Mouse (Mus musculus) kidney, embryonic 14.5 days (tissue): ENCODE measurements around the gene Fcrl6. TPM values are rescaled to one million over a fixed set of nuclear protein-coding genes. Genes with fewer than 3 reads are reported as not detected.

Experiments used
- ATAC-seq: fragments of 200-750 bp; cut with Nextera tagmentation; 2 replicates; pipeline ENCODE4 v1.8.0; 2017; ENCODE audit warnings: moderate number of reproducible peaks, mild to moderate bottlenecking, moderate TSS enrichment, moderate library complexity; ENCODE audit not compliant: low FRiP score, low TSS enrichment
- H3K27ac ChIP-seq: fragments of 300-500 bp; sonication (generic); 2 replicates; pipeline ENCODE4 v1.5.1; 2014; ENCODE audit warnings: low read depth, mild to moderate bottlenecking, low read length, moderate library complexity, mixed read lengths
- H3K27me3 ChIP-seq: fragments of 300-500 bp; sonication (generic); 2 replicates; pipeline ENCODE4 v1.6.1; 2014; ENCODE audit warnings: mild to moderate bottlenecking, low read length; ENCODE audit not compliant: control insufficient read depth, insufficient read depth
- H3K36me3 ChIP-seq: fragments of 300-500 bp; sonication (generic); 2 replicates; pipeline ENCODE4 v1.6.1; 2014; ENCODE audit warnings: low read length, mixed read lengths; ENCODE audit not compliant: control insufficient read depth, insufficient read depth
- H3K4me1 ChIP-seq: fragments of 300-500 bp; sonication (generic); 2 replicates; pipeline ENCODE4 v1.6.1; 2014; ENCODE audit warnings: low read length, mixed read lengths; ENCODE audit not compliant: control insufficient read depth, insufficient read depth
- H3K4me2 ChIP-seq: fragments of 300-500 bp; sonication (generic); replicated peaks from 2 replicates; pipeline ENCODE4 v1.6.1; 2014; ENCODE audit warnings: low read depth, mild to moderate bottlenecking, low read length
- H3K4me3 ChIP-seq: fragments of 300-500 bp; sonication (generic); 2 replicates; pipeline ENCODE4 v1.5.1; 2014; ENCODE audit warnings: mild to moderate bottlenecking, low read length
- H3K9ac ChIP-seq: fragments of 300-500 bp; sonication (generic); 2 replicates; pipeline ENCODE4 v1.6.1; 2014; ENCODE audit warnings: low read depth, mild to moderate bottlenecking, low read length, moderate library complexity
- H3K9me3 ChIP-seq: fragments of 300-500 bp; sonication (generic); 2 replicates; pipeline ENCODE4 v1.6.1; 2016; ENCODE audit warnings: low read length; ENCODE audit not compliant: control insufficient read depth
- WGBS: fragments of 180-500 bp; shearing (Covaris S2); extraction: QIAGEN DNeasy Blood & Tissue Kit; methylation state at CpG from one replicate; pipeline ENCODE4 v1.1.7; 2014; 5-methylcytosine and 5-hydroxymethylcytosine counted together
- polyA plus RNA-seq: library from polyadenylated mRNA; unstranded; fragments of >200 nt; fragmentation: Nextera tagmentation; extraction: Ambion mirVana; gene quantifications from 2 replicates; pipeline ENCODE4 v1.2.1, GENCODE M21; 2014

The Fcrl6 gene
- not detected in 2 replicates for polyA plus RNA-seq

DNA sequence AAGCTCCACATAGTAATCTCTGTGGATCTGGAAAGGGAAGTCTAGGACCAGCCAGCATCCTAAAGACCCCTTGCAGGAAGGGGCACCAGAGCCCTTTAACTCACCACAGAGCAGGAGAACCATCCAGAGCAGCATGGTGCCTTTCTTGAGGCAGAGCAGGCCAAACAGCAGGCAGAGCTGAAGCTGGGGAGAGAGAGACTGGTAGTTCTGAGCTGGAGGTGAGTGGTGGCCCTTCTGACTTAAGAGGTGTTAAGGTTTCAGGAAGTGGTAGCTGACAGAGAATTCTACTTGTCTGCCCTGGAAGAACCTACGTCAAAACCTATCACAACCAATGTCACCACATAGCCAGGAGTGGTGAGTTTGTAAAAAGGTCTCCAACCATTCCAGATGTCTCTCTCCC is at the start of gene Fcrl6:
Gene Fcrl6, minus strand, starts transcription at position 226 of the 400 bp plus-strand sequence.
- 93% methylated on average over 1 of the region's 1 CpGs for WGBS
- H3K27ac ChIP-seq: no peak within 1 kb of the TSS
- no peaks in the 10 kb centered on the region for H3K4me1 ChIP-seq
- no peaks in the 10 kb centered on the region for H3K36me3 ChIP-seq
- no peaks in the 10 kb centered on the region for H3K9me3 ChIP-seq
- no peak for ATAC-seq
- no peak within 1 kb of the TSS for H3K9ac ChIP-seq
- no peak within 1 kb of the TSS for H3K4me3 ChIP-seq
- H3K4me2 ChIP-seq: no peak within 1 kb of the TSS
- H3K27me3 ChIP-seq: no peaks in the 10 kb centered on the region

GRCm38 (mm10) chr1:172651288-172651987 is 49.1 kb upstream of the Fcrl6 start:
- ATAC-seq: peak; percentile 56; the same call in 1 of the 2 replicates

GRCm38 (mm10) chr1:172650519-172651287 is 48.4 kb upstream of the Fcrl6 start:
- H3K4me3 ChIP-seq: no peak overlapping the region
- H3K9me3 ChIP-seq: no peaks in the 10 kb centered on the region
- no peaks in the 10 kb centered on the region for H3K27me3 ChIP-seq
- WGBS: 42% methylated on average over 8 of the region's 8 CpGs
- no peak overlapping the region for H3K4me2 ChIP-seq
- H3K4me1 ChIP-seq: no peaks in the 10 kb centered on the region
- ATAC-seq: peak; percentile 41
- H3K9ac ChIP-seq: no peak overlapping the region
- H3K36me3 ChIP-seq: no peaks in the 10 kb centered on the region
- no peak overlapping the region for H3K27ac ChIP-seq

More at GRCm38 (mm10) chr1:172651288-172651987, 49.1 kb upstream of the Fcrl6 start:
- H3K9me3 ChIP-seq: no peaks in the 10 kb centered on the region
- 37% methylated on average over 10 of the region's 10 CpGs for WGBS
- H3K27ac ChIP-seq: no peak overlapping the region
- H3K4me1 ChIP-seq: no peaks in the 10 kb centered on the region
- H3K27me3 ChIP-seq: no peaks in the 10 kb centered on the region; the same call in 1 of the 2 replicates
- H3K4me3 ChIP-seq: no peak overlapping the region
- H3K9ac ChIP-seq: no peak overlapping the region
- H3K4me2 ChIP-seq: no peak overlapping the region
- no peaks in the 10 kb centered on the region for H3K36me3 ChIP-seq

GRCm38 (mm10) chr1:172649396-172649795 is 47.0 kb upstream of the Fcrl6 start:
- H3K36me3 ChIP-seq: no peaks in the 10 kb centered on the region
- H3K4me3 ChIP-seq: no peak overlapping the region
- no peaks in the 10 kb centered on the region for H3K4me1 ChIP-seq
- no peak overlapping the region for H3K9ac ChIP-seq
- H3K9me3 ChIP-seq: no peaks in the 10 kb centered on the region
- no peak for ATAC-seq
- no peak overlapping the region for H3K4me2 ChIP-seq
- H3K27ac ChIP-seq: no peak overlapping the region
- no peaks in the 10 kb centered on the region for H3K27me3 ChIP-seq
- 80% methylated on average over 9 of the region's 9 CpGs for WGBS

GRCm38 (mm10) chr1:172647236-172647635 is 44.9 kb upstream of the Fcrl6 start:
- no peak for ATAC-seq
- no peaks in the 10 kb centered on the region for H3K36me3 ChIP-seq
- 31% methylated on average over 4 of the region's 4 CpGs for WGBS
- no peak overlapping the region for H3K4me2 ChIP-seq
- no peak overlapping the region for H3K4me3 ChIP-seq
- no peak overlapping the region for H3K27ac ChIP-seq
- H3K9ac ChIP-seq: no peak overlapping the region
- H3K4me1 ChIP-seq: no peaks in the 10 kb centered on the region
- H3K27me3 ChIP-seq: no peaks in the 10 kb centered on the region
- H3K9me3 ChIP-seq: no peaks in the 10 kb centered on the region

GRCm38 (mm10) chr1:172638781-172639180 is 36.4 kb upstream of the Fcrl6 start:
- H3K36me3 ChIP-seq: no peaks in the 10 kb centered on the region
- no peaks in the 10 kb centered on the region for H3K27me3 ChIP-seq
- H3K4me2 ChIP-seq: no peak overlapping the region
- no peak for ATAC-seq
- H3K9me3 ChIP-seq: no peaks in the 10 kb centered on the region
- no peak overlapping the region for H3K27ac ChIP-seq
- no peak overlapping the region for H3K4me3 ChIP-seq
- peaks cover 9% of the 10 kb centered on the region; the same call in 1 of the 2 replicates for H3K4me1 ChIP-seq
- 42% methylated on average over 2 of the region's 2 CpGs for WGBS
- no peak overlapping the region for H3K9ac ChIP-seq

- no peak for ATAC-seq
- Histone ChIP-seq H3K4me1 (peaks cover 9% of the 10 kb centered on the region; the same call in 1 of the 2 replicates), H3K27ac (no peak overlapping the region), H3K36me3 (no peaks in the 10 kb centered on the region), H3K27me3 (no peaks in the 10 kb centered on the region), H3K4me2 (no peak overlapping the region), H3K9ac (no peak overlapping the region), H3K9me3 (no peaks in the 10 kb centered on the region), H3K4me3 (no peak overlapping the region)
- WGBS: 67% methylated on average over 4 of the region's 4 CpGs
Observed at GRCm38 (mm10) chr1:172637801-172638200, 35.5 kb upstream of the Fcrl6 start.

DNA sequence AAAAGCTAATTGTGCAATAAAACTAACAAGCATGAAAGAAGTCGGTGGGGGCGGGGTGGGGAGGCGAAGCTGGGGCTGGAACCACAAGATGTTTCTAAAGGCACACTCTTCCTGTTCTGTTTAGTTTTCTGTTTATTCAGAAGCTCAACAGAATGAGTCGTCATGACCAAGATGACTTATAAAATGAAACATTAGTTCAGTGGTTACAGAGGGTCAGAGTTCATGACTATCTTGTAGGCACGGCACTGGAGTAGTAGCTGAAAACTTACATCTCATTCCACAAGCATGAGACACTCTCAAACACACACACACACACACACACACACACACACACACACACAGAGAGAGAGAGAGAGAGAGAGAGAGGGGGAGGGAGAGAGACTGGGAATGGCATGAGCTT is 33.9 kb upstream of the Fcrl6 start:
- Histone ChIP-seq H3K9me3 (no peaks in the 10 kb centered on the region), H3K27me3 (no peaks in the 10 kb centered on the region), H3K9ac (no peak overlapping the region), H3K27ac (no peak overlapping the region), H3K4me3 (no peak overlapping the region), H3K4me2 (no peak overlapping the region), H3K4me1 (peaks cover 9% of the 10 kb centered on the region; the same call in 1 of the 2 replicates), H3K36me3 (no peaks in the 10 kb centered on the region)
- WGBS: 72% methylated on average over 5 of the region's 5 CpGs
- no peak for ATAC-seq

GRCm38 (mm10) chr1:172635258-172635657 is 32.9 kb upstream of the Fcrl6 start:
- Histone ChIP-seq H3K36me3 (no peaks in the 10 kb centered on the region), H3K27me3 (no peaks in the 10 kb centered on the region), H3K9ac (no peak overlapping the region), H3K27ac (no peak overlapping the region), H3K4me1 (peaks cover 9% of the 10 kb centered on the region; the same call in 1 of the 2 replicates), H3K9me3 (no peaks in the 10 kb centered on the region), H3K4me3 (no peak overlapping the region), H3K4me2 (no peak overlapping the region)
- no peak for ATAC-seq
- 28% methylated on average over 4 of the region's 4 CpGs for WGBS
